Mouse (Mus musculus): ENCODE data around the gene Olfr1328.
"Not testable (repeated sequence)": the region's sequence is repeated elsewhere in the genome, so short reads cannot be mapped to it uniquely, and the experiment has no call there.

Olfr1328 gene

GRCm38 (mm10) chr4:118938512-118938911 lies at the start of gene Olfr1328:
Gene Olfr1328 (minus strand): TSS chr4:118938612.
- no peak for DNase-seq

GRCm38 (mm10) chr4:118985291-118985690 lies 46.9 kb upstream of the Olfr1328 start:
- no peak for DNase-seq

GRCm38 (mm10) chr4:118973281-118973680 lies 34.9 kb upstream of the Olfr1328 start:
- no peak for DNase-seq

GRCm38 (mm10) chr4:118967711-118968110 lies 29.3 kb upstream of the Olfr1328 start:
- DNase-seq: no peak

- no peak for DNase-seq
These were observed 22.8 kb upstream of the Olfr1328 start, which contains the start of gene Lao1 for GRCm38 (mm10) chr4:118961141-118961628. Gene Lao1 (plus strand): TSS chr4:118961578.

- DNase-seq: no peak
These were observed 20.4 kb upstream of the Olfr1328 start for GRCm38 (mm10) chr4:118958812-118959211.

GRCm38 (mm10) chr4:118931326-118931725 lies 7.1 kb downstream of the Olfr1328 start:
- DNase-seq: not testable (repeated sequence)

- not testable (repeated sequence) for DNase-seq
These were observed 21.0 kb downstream of the Olfr1328 start, which contains the start of gene Olfr1329 for GRCm38 (mm10) chr4:118917365-118917764. Gene Olfr1329 (minus strand): TSS chr4:118917465.

- no peak for DNase-seq
These were observed 36.4 kb downstream of the Olfr1328 start for GRCm38 (mm10) chr4:118901981-118902380.

GRCm38 (mm10) chr4:118888297-118888696 lies 50.1 kb downstream of the Olfr1328 start, which contains the start of gene Olfr1330:
Gene Olfr1330 (plus strand): TSS chr4:118888597.
- DNase-seq: no peak
